Mouse (Mus musculus): ENCODE results near the gene Lpcat2. TPM values are rescaled to one million over a fixed set of nuclear protein-coding genes. Genes with fewer than 3 reads are reported as not detected.

Lpcat2 gene
- polyA plus RNA-seq, 1 experiment from 2014 or later = 3.9 TPM

DNA sequence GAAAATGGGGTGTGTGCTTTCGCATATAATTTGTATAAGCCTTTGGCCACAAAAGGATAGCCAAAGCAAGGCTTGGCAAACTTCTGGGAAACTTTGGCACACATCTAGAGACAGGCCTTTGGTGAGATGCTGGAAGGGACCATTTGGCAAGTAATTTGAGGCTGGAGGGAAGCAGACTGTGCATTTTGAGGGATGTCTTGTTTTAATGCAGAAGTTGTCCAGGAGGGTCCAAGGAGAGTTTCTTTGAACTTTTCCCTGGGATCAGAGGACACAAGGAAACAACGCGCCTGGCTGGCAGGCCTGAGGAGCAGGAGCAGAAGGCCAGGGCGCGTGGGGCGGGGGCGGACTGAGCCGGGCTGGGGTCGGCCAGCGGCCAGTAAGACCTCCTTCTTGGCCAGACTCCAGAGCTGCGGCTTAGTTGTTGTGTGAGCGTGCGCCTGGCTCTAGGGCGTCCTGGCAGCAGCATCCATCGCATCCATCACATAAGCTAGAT, 26.8 kb upstream of the Lpcat2 start:
- no peak overlapping the region for H3K27ac ChIP-seq (ENCODE audit: low read depth, low read length)
- 36% methylated on average over 15 of the region's 15 CpGs for WGBS
- no peaks in the 10 kb centered on the region for H3K36me3 ChIP-seq (ENCODE audit: control insufficient read depth, insufficient read depth, low read length)
- H3K9ac ChIP-seq (ENCODE audit: low read length) = no peak overlapping the region
- no peaks in the 10 kb centered on the region for H3K9me3 ChIP-seq (ENCODE audit: control insufficient read depth, low read length)
- H3K4me2 ChIP-seq (ENCODE audit: low read depth, low read length, severe bottlenecking) = peak overlapping the region; percentile 24; the same call in 1 of the 2 replicates
- DNase-seq (ENCODE audit: low spot score) (no peak), ATAC-seq (replicated peaks; ENCODE audit: low FRiP score) (no peak)
- H3K4me1 ChIP-seq (replicated peaks; ENCODE audit: control insufficient read depth, insufficient read depth, low read length) = no peaks in the 10 kb centered on the region
- H3K4me3 ChIP-seq (ENCODE audit: low read depth, low read length) = no peak overlapping the region
- 0 out of 2 replicates have a peak, but pooled peaks cover 3% of the 10 kb centered on the region for H3K27me3 ChIP-seq (ENCODE audit: control insufficient read depth, insufficient read depth, low read length)

DNA sequence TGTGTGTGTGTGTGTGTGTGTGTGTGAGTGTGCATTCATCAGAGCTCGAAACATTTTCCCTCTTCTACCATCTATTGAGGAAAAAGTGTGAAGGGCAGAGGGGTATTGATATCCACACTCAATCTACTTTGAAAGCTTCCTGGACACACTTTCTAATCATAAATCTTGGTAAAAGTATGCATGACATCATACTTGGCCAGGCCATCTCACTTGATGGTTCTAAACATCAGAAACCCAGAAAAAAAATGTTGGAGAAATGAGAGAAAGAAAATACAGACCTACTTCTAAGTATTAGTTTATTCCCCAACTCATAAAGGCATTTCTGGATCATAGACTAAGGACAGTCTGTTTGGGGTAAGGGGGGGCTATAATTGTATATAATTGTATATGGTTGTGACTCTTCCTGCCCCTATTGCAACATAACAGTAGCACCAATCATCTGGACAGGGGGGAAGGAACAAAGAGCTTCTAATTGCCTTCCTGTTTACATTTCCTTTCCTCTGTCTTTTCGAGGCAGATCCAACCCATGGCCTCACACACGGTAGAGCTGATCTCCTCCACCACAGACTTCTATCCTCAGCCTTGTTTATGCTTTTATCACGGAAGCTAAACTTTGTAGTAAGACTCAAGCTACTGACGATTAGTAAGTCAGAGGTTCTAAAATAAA, 20.9 kb upstream of the Lpcat2 start:
- no peak overlapping the region for H3K4me3 ChIP-seq (ENCODE audit: low read depth, low read length)
- H3K27ac ChIP-seq (ENCODE audit: low read depth, low read length) = no peak overlapping the region
- H3K9ac ChIP-seq (ENCODE audit: low read length) = no peak overlapping the region
- DNase-seq (ENCODE audit: low spot score) = no peak
- 86% methylated on average over 5 of the region's 5 CpGs for WGBS
- H3K36me3 ChIP-seq (ENCODE audit: control insufficient read depth, insufficient read depth, low read length) = no peaks in the 10 kb centered on the region
- H3K27me3 ChIP-seq (ENCODE audit: control insufficient read depth, insufficient read depth, low read length) = no peaks in the 10 kb centered on the region
- H3K4me2 ChIP-seq (ENCODE audit: low read depth, low read length, severe bottlenecking) = no peak overlapping the region
- no peaks in the 10 kb centered on the region for H3K9me3 ChIP-seq (ENCODE audit: control insufficient read depth, low read length)
- ATAC-seq (replicated peaks; ENCODE audit: low FRiP score) = no peak
- no peaks in the 10 kb centered on the region for H3K4me1 ChIP-seq (replicated peaks; ENCODE audit: control insufficient read depth, insufficient read depth, low read length)

DNA sequence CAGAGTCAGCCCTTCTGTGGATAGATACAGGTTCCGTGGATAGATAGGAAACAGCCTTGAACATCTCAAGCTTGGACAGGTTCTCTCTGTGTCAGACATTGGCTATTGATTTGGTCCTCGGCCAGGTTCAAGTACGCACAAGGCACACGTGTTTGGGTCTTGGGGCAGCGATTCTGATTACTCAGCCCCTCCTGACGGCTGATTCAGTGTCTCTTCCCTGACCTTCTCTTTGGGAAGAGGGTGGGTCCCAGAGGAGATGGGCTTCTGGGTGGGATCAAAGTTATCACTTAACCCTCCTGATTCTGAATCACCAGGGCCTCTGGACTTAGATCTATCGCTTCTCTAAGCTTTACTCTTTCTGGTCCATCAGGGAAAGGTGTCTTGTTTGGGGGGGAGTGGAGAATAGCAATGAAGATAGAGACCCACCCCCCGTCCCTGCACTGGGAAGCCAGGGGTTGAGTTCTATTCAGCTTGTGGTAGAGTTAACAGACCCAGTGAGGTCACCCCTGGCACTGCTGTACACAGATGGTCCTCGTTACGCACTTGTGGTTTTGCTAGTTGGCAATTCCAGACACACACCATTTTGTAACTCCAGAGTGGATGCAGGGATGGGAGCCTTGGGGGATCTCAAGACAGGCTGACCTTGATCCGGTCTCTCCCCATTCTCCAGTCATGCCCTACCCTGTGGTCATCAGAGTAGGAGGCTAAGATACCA, 20.2 kb upstream of the Lpcat2 start:
- H3K4me3 ChIP-seq (ENCODE audit: low read depth, low read length) = no peak overlapping the region
- H3K36me3 ChIP-seq (ENCODE audit: control insufficient read depth, insufficient read depth, low read length) = no peaks in the 10 kb centered on the region
- no peaks in the 10 kb centered on the region for H3K9me3 ChIP-seq (ENCODE audit: control insufficient read depth, low read length)
- H3K27me3 ChIP-seq (ENCODE audit: control insufficient read depth, insufficient read depth, low read length) = no peaks in the 10 kb centered on the region
- no peak overlapping the region for H3K27ac ChIP-seq (ENCODE audit: low read depth, low read length)
- no peak overlapping the region for H3K4me2 ChIP-seq (ENCODE audit: low read depth, low read length, severe bottlenecking)
- no peak overlapping the region for H3K9ac ChIP-seq (ENCODE audit: low read length)
- no peaks in the 10 kb centered on the region for H3K4me1 ChIP-seq (replicated peaks; ENCODE audit: control insufficient read depth, insufficient read depth, low read length)
- 90% methylated on average over 11 of the region's 11 CpGs for WGBS
- DNase-seq (ENCODE audit: low spot score) (no peak), ATAC-seq (replicated peaks; ENCODE audit: low FRiP score) (no peak)

DNA sequence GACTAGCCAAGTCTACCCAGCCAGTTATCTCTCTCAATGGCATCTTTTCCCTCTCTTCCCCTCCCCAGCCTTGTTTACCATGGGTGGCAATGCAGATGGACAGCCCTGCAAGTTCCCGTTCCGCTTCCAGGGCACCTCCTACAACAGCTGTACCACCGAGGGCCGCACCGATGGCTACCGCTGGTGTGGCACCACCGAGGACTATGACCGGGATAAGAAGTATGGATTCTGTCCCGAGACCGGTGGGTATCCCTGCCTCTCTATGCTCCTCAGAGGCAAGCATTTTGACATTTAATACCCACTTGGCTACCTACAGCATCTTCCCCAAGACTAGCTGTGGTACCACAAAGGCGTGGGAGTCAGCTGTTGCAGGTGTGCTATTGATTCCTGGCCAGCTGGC, 19.2 kb upstream of the Lpcat2 start:
- ATAC-seq (replicated peaks; ENCODE audit: low FRiP score) (no peak), DNase-seq (ENCODE audit: low spot score) (no peak)
- H3K27me3 ChIP-seq (ENCODE audit: control insufficient read depth, insufficient read depth, low read length) = no peaks in the 10 kb centered on the region
- H3K36me3 ChIP-seq (ENCODE audit: control insufficient read depth, insufficient read depth, low read length) = no peaks in the 10 kb centered on the region
- no peaks in the 10 kb centered on the region for H3K4me1 ChIP-seq (replicated peaks; ENCODE audit: control insufficient read depth, insufficient read depth, low read length)
- 92% methylated on average over 11 of the region's 11 CpGs for WGBS
- no peak overlapping the region for H3K9ac ChIP-seq (ENCODE audit: low read length)
- no peak overlapping the region for H3K4me3 ChIP-seq (ENCODE audit: low read depth, low read length)
- no peaks in the 10 kb centered on the region for H3K9me3 ChIP-seq (ENCODE audit: control insufficient read depth, low read length)
- no peak overlapping the region for H3K27ac ChIP-seq (ENCODE audit: low read depth, low read length)
- H3K4me2 ChIP-seq (ENCODE audit: low read depth, low read length, severe bottlenecking) = no peak overlapping the region

DNA sequence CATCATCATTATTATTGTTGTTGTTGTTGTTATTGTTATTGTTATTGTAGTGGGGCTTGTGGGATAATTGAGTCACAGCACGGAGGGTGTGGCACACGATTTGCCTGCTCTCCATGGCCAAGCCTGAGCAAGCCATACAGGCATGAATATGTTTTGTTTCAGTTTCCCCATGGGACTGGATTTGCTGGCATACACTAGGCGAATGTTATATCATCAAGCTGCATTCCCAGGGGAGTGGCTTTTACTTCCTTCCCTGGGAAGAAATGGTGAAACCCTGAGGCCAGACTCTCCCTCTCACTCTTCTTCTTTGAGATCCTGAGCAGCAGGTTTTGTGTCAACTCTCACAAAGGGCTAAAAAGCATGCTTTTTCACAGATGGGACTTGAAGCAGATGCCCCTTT, 16.5 kb upstream of the Lpcat2 start:
- Histone ChIP-seq H3K27ac (ENCODE audit: low read depth, low read length) (no peak overlapping the region), H3K9ac (ENCODE audit: low read length) (no peak overlapping the region), H3K9me3 (ENCODE audit: control insufficient read depth, low read length) (no peaks in the 10 kb centered on the region), H3K4me3 (ENCODE audit: low read depth, low read length) (no peak overlapping the region), H3K4me2 (ENCODE audit: low read depth, low read length, severe bottlenecking) (no peak overlapping the region), H3K36me3 (ENCODE audit: control insufficient read depth, insufficient read depth, low read length) (no peaks in the 10 kb centered on the region), H3K27me3 (ENCODE audit: control insufficient read depth, insufficient read depth, low read length) (no peaks in the 10 kb centered on the region), H3K4me1 (replicated peaks; ENCODE audit: control insufficient read depth, insufficient read depth, low read length) (no peaks in the 10 kb centered on the region)
- 87% methylated on average over 3 of the region's 3 CpGs for WGBS
- DNase-seq (ENCODE audit: low spot score) (no peak), ATAC-seq (replicated peaks; ENCODE audit: low FRiP score) (no peak)

DNA sequence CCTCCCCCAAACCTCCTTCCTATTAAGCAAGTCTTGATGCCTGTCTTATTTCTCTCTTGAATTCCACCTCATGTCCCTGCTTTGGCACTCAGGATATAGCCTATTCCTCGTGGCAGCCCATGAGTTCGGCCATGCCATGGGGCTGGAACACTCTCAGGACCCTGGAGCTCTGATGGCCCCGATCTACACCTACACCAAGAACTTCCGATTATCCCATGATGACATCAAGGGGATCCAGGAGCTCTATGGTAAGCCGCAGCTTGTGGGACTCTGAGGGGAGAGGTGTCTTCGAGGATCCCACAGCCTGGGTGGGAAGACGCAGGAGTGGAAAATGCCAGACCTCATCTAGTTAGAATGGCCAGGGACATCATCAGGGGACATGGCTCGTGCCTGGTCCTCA, 16.0 kb upstream of the Lpcat2 start:
- no peaks in the 10 kb centered on the region for H3K4me1 ChIP-seq (replicated peaks; ENCODE audit: control insufficient read depth, insufficient read depth, low read length)
- H3K36me3 ChIP-seq (ENCODE audit: control insufficient read depth, insufficient read depth, low read length) = no peaks in the 10 kb centered on the region
- H3K9ac ChIP-seq (ENCODE audit: low read length) = no peak overlapping the region
- ATAC-seq (replicated peaks; ENCODE audit: low FRiP score) (no peak), DNase-seq (ENCODE audit: low spot score) (no peak)
- 90% methylated on average over 8 of the region's 8 CpGs for WGBS
- no peak overlapping the region for H3K27ac ChIP-seq (ENCODE audit: low read depth, low read length)
- H3K4me2 ChIP-seq (ENCODE audit: low read depth, low read length, severe bottlenecking) = no peak overlapping the region
- no peaks in the 10 kb centered on the region for H3K27me3 ChIP-seq (ENCODE audit: control insufficient read depth, insufficient read depth, low read length)
- H3K4me3 ChIP-seq (ENCODE audit: low read depth, low read length) = no peak overlapping the region
- no peaks in the 10 kb centered on the region for H3K9me3 ChIP-seq (ENCODE audit: control insufficient read depth, low read length)

DNA sequence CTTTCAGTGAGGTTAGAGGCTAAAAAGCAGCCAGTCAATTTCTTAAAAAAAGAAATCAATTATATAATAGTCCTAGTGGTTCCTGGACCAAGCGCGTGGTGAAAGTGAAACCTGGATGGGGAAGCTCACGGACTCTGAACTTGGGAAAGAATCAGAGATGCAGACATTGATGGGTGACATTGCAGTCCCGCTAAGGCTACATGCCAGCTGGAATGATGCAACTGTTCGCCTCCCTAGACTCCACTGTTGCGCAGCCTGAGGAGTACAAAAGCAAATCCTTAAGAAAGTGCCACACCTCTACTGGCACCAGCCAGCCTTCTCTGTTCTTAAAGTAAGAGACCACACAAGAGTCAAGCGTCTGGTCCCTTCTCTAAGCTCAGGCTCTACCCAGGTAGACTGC, 15.3 kb upstream of the Lpcat2 start:
- no peak overlapping the region for H3K4me2 ChIP-seq (ENCODE audit: low read depth, low read length, severe bottlenecking)
- DNase-seq (ENCODE audit: low spot score) = no peak
- WGBS = 94% methylated on average over 7 of the region's 7 CpGs

DNA sequence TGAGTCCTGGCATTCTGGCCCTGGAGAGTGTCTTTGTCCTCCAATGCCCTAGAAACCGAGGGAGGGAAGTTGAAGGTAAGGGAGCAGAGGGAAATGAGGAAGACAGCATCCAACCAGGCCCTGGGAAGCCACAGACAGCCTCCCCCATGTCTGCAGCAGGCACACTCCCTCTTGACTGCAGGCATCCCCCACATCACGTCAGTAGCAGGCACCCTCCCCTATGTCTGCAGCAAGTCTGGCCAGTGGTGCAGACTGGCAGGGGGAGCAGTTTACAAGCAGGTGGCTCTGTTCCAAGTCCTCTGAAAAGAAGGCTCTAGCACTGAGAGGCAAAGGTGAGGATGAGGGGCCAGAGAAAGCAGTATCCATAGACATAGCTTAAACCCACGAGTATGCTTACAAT, 8.5 kb upstream of the Lpcat2 start:
- Histone ChIP-seq H3K9ac (ENCODE audit: low read length) (no peak overlapping the region; the same call in 1 of the 2 replicates), H3K36me3 (ENCODE audit: control insufficient read depth, insufficient read depth, low read length) (no peaks in the 10 kb centered on the region), H3K27ac (ENCODE audit: low read depth, low read length) (0 out of 2 replicates have a peak overlapping the region, but pooled peaks have one; percentile 12), H3K27me3 (ENCODE audit: control insufficient read depth, insufficient read depth, low read length) (no peaks in the 10 kb centered on the region), H3K4me2 (ENCODE audit: low read depth, low read length, severe bottlenecking) (no peak overlapping the region), H3K9me3 (ENCODE audit: control insufficient read depth, low read length) (no peaks in the 10 kb centered on the region), H3K4me1 (replicated peaks; ENCODE audit: control insufficient read depth, insufficient read depth, low read length) (0 out of 2 replicates have a peak, but pooled peaks cover 2% of the 10 kb centered on the region), H3K4me3 (ENCODE audit: low read depth, low read length) (no peak overlapping the region)
- WGBS = 40% methylated on average over 3 of the region's 3 CpGs
- DNase-seq (ENCODE audit: low spot score) = no peak
- no peak for ATAC-seq (replicated peaks; ENCODE audit: low FRiP score)

More for the DNA sequence above, 15.3 kb upstream of the Lpcat2 start:
- H3K36me3 ChIP-seq (ENCODE audit: control insufficient read depth, insufficient read depth, low read length) = no peaks in the 10 kb centered on the region
- ATAC-seq (replicated peaks; ENCODE audit: low FRiP score) = no peak
- H3K9me3 ChIP-seq (ENCODE audit: control insufficient read depth, low read length) = no peaks in the 10 kb centered on the region
- H3K4me1 ChIP-seq (replicated peaks; ENCODE audit: control insufficient read depth, insufficient read depth, low read length) = no peaks in the 10 kb centered on the region
- H3K27me3 ChIP-seq (ENCODE audit: control insufficient read depth, insufficient read depth, low read length) = no peaks in the 10 kb centered on the region
- H3K9ac ChIP-seq (ENCODE audit: low read length) = no peak overlapping the region
- no peak overlapping the region for H3K27ac ChIP-seq (ENCODE audit: low read depth, low read length)
- no peak overlapping the region for H3K4me3 ChIP-seq (ENCODE audit: low read depth, low read length)

All from forebrain, embryonic 11.5 days (tissue).